Mouse (Mus musculus) central nervous system, embryonic 14 days (tissue): ENCODE measurements around the gene Tsga10. TPM values are rescaled to one million over a fixed set of nuclear protein-coding genes. Genes with fewer than 3 reads are reported as not detected.

Source experiments
- polyA plus RNA-seq: library from polyadenylated mRNA; depleted of rRNA; stranded (reverse); fragments of >200 nt; gene quantifications from 2 replicates; pipeline ENCODE4 v1.2.3, GENCODE M21; 2012; rRNA removed

Tsga10 gene
- polyA plus RNA-seq, result 14.4 and 17.9 TPM in 2 replicates

DNA sequence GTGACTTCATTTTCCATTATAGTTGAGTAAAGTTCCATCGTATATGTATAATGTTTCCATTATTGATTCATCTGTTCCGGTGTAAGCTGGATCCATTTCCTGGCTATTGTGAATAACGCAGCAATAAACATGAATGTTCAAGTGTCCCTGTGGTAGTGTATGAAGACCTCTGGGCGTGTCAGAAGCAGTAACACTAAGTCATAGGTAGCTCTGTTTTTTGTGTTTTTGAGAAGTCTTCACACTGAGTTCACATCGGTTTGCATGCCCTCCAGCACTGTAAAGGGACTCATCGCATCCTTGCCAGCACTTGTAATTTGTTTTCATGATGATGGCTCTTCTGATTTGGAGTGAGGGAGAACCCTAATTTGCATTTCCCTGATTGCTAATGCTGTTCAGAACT, at the start of gene Tsga10:
Tsga10 (minus strand) TSS at position 144 of the 400 bp plus-strand sequence.

DNA sequence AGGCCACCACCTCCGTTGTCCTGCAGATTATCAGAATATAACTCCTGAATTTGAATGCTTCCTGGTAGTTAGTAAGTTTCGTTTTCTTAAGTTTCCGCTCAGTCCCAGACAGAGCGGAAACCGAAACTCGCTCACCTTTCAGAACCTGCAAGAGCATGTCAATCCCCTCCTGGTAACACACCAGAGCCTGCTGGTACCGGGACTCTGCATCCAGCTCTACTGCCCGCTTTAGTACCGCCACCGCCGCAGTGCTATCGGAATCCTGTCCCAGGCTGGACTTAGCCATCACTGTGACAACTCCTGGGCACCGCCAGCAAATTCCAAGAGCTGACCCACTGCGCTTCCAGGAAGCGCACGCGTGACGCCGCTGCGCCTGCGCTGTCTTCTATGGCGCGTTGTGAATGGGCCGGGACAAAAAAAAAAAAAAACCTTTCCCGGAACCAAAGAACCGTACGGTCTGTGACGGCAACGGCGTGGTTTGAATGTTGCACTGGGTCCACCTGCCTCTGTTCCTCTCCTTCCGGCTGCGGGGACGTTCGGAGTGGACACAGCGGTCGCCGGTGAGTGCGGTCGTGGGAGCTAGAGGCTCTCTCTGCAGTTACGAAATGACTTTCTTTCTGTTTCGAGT, 23.9 kb upstream of the Tsga10 start, which contains the start of the genes Mitd1 and Mrpl30:
Mitd1 (minus strand) TSS at position 387 of the 628 bp plus-strand sequence.
Mrpl30 (plus strand) TSS at position 453 of the 628 bp plus-strand sequence.

GRCm38 (mm10) chr1:37871704-37872103, 5.5 kb upstream of the Tsga10 start, which contains the start of gene Lipt1:
Gene Lipt1 (plus strand): TSS chr1:37871738.

GRCm38 (mm10) chr1:37719761-37720640, 146.2 kb downstream of the Tsga10 start, which contains the start of gene 2010300C02Rik:
Gene 2010300C02Rik (minus strand): TSS chr1:37720085.

Other genes starting within 250 kb of the Tsga10 start
- gene 2010300C02Rik, start 146.3 kb downstream of the Tsga10 start, polyA plus RNA-seq, result 1.8 and 2.5 TPM in 2 replicates
- gene Lipt1, start 5.3 kb upstream of the Tsga10 start, polyA plus RNA-seq, result 5.0 and 5.6 TPM in 2 replicates
- gene Mitd1, start 24.0 kb upstream of the Tsga10 start, polyA plus RNA-seq, result 24.1 and 24.6 TPM in 2 replicates
- gene Mrpl30, start 24.0 kb upstream of the Tsga10 start, polyA plus RNA-seq, result 133 and 148 TPM in 2 replicates
- not detected in 2 replicates for gene Lyg2, start 50.1 kb upstream of the Tsga10 start, polyA plus RNA-seq
- gene Lyg1, start 91.3 kb upstream of the Tsga10 start, polyA plus RNA-seq, result not detected in 2 replicates
- gene Txndc9, start 131.5 kb upstream of the Tsga10 start, polyA plus RNA-seq, result 66.5 and 82.2 TPM in 2 replicates
- gene Eif5b, start 131.6 kb upstream of the Tsga10 start, polyA plus RNA-seq, result 27.9 and 29.7 TPM in 2 replicates